Mouse (Mus musculus): Measurements from ENCODE around the gene Bglap3.

Bglap3 gene

DNA sequence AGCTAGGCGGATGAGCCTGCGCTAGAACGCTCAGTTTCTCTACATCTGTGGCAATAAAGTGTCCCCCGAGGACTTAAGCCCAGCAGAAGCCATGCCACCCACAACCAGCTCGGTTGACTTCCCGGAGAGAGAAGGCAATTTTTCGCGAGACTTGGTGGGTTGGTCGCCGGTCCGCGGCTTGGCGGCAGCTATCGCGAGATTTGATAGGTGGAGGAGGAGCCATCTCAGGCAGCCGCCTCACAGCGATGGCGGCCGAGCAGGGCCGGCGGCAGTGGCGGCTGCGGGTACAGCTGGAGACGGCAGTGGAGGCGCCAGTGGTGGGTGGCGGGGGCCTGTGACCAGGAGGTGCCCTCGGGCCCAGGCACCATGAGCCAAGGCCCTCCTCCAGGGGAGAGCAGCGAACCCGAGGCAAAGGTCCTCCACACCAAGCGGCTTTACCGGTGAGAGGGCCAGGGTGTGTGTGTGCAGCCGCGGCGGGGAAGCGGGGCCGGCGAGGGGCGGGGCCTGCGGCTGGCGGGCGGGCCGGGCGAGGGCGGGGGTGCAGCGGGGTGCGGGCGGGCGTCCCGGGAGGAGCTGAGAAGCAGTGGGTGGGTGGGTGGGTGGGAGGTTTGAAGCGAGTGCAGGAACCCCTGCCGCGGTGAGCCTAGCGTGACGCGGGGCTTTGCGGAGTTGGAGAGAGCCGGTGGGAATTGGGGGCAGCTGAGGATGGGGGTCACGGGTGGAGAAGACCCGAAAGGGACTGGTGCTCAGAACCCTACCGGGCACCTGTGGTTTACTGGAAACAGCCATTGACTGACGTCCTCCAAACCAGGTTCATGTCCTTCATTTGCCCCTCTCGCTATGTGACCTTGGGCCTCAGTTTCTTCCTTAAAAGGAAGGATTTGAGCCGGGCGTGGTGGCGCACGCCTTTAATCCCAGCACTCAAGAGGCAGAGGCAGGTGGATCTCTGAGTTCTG, 36.2 kb downstream of the Bglap3 start, which contains the start of the genes Tmem79 and Smg5:
Gene Tmem79 (minus strand): TSS at position 91 of the 956 bp plus-strand sequence.
Gene Smg5 (plus strand): TSS at position 203 of the 956 bp plus-strand sequence.
- peak; percentile 92 for DNase-seq (ENCODE audit: low spot score in 2 of 2)

DNA sequence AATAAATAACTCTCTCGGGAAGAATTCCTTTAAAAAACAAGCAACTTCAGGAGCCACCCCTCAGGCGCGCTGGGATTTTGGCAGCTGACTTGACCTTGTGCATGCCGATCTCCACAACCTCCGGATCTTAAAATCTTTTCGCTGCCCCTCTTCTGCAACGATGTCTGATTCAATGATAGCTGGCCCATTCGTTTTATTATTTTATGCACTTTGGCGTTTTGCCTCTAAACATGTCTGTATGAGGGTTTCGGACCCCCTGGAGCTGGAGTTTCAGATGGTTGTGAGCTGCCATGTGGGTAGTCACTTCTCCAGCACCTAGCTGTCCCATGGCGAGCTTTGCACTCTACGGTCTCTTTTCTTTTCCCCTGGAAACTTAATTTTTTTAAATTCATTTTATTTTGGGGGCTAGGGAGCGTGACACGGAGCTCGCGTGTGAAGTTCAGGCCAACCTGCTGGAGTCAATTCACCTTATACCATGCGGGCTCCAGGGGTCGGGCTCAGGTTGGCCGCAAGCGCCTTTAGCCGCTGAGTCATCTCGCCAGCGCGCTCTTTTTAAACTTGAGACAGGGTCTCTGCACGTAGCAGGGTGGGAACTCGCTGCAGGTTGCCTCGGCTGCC, 37.0 kb downstream of the Bglap3 start:
- no peak for DNase-seq (ENCODE audit: low spot score in 2 of 2)

DNA sequence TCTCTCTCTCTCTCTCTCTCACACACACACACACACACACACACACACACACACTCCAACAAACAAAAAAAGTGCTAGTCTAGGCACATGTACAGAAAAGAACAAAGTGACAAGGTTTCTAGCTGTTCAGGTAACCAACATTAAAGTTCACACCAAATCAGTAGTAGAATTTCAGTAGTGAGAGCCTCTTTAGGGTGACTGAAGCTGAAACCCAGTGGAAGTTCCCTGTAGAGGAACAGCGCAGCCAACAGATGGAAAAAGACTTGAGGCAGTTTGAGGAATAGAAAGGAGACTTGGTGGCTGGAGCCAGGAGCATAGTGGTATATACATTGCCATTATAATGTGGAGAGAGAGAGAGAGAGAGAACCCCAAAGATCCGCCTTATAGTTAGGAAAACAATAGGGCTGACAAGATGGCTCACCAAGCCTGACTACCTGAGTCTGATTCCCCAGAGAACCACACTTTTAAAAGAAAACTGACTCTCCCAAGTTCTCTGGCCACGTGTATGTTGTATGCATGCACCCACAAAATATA, 37.6 kb downstream of the Bglap3 start:
- DNase-seq (ENCODE audit: low spot score in 2 of 2) = no peak

DNA sequence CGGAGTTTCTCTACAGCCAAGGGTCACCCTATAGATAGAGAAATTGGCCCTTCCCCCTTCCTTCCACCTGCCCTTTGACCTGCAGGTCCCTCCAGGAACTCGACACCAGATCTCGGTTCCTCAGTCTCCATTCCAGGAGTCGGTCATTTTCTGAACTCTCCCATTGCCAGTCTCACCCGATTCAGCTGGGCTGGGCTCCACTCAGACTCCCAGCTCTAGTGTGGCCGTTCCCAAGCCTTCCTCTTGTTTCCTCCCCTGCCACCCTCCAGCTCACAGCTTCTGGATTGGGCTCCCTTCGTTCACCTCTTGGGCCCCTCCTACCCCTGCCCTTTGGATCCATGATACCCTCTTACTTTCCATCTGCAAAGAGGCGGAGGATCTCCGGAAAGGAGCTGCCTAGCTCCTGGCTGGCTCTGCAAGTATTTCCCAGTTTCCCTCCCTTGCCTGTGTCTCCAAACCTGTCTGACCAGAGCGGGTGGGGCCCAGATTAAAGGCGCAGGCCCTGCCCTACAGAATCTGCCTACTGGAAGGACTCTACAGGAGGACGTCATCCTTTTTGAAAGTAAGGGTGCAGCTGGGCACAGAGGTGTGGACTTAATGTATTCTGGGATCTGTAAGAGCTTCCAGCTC, 38.4 kb downstream of the Bglap3 start:
- DNase-seq (ENCODE audit: low spot score in 2 of 2) = no peak

DNA sequence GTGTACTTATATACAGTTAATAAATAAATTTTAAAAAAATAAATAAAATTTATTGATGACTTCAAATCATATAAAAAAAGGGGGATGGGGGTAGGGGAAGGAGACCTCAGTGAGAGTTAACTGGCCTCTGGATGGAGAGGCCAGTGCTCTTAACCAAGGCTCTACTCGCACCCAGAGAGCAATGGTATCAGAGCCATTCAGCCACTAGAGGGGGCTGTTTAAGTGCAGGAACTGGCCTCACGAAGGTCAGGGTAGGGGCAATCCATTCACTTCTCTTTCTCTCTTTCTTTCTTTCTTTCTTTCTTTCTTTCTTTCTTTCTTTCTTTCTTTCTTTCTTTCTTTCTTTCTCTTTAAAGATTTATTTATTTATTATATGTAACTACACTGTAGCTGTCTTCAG, 41.3 kb downstream of the Bglap3 start:
- no peak for DNase-seq (ENCODE audit: low spot score in 2 of 2)

DNA sequence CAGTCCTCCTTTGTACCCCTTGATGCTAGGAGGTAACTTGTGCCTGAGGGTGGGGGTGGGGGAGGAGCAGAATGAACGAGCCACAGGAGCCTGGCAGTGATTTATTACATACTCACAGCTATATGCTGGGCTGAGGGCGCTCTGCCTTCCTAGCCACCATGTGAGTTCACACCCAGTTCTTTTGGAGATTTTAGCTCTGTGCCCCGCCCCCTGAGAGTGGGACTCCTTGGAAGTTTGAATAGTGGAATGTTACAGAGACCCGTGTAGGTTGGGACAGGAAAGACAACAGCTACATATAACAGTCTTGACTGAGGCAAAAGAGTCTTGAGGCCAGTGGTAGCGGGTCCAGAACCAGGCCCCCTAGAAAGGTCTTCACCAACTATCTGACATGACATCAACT, 43.6 kb downstream of the Bglap3 start:
- DNase-seq (ENCODE audit: low spot score in 2 of 2) = no peak

DNA sequence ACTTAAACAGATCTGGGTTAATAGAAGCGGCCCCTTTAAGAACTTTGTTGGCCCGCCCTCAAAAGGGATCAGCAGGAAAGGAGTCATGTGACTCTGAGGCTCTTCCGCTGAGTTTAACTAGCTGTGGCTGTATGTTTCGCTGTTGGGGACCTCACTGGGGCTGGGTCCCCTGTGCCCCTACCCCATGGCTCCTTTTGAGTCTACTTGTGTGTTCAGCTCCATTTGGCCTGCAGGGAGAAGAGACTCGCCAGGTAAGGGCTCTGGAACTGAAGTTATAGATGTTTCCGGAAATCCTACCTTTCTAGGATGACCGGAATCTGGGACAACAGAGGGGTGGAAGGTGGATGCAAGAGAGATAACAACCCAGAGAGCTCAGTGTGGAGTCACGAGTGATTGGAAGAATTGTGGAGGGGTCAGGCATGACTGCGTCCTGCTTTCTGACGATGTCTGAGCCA, 47.6 kb downstream of the Bglap3 start, which contains the start of gene Glmp:
Gene Glmp (plus strand): TSS at position 73 of the 455 bp plus-strand sequence.
- DNase-seq (ENCODE audit: low spot score in 2 of 2) = peak in 1 of 2 experiments; percentile 30
